Mouse (Mus musculus): ENCODE measurements around the gene Dnaic1. TPM values are rescaled to one million over a fixed set of nuclear protein-coding genes. Genes with fewer than 3 reads are reported as not detected.

Gene Dnaic1
- polyA plus RNA-seq, 1 experiment from 2014 or later = 1.4 TPM

DNA sequence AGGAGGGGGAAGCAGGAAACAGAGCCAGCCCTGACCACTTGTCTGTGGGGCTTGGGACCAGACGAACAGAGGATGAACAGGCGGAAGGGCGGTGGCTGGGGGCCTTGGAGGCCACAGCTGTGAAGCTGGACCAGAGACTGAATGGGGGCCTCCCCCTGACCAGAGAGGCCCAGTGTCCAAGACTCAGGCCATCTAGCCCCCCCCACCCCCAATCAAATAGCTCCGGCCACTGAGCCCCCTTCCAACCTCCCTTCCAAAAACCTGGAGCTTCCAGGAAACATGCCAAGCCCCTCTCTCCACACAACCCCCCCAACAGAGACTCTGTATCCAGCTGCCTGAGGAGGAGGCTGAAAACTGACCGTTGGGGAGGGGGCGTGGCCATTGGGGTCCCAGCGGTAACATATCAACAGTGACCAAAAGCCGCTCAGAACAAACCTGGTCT lies 103.0 kb downstream of the Dnaic1 start:
- H3K27ac ChIP-seq (ENCODE audit: low read depth, low read length) = peak overlapping the region; percentile 78
- peak overlapping the region; percentile 41 for H3K9ac ChIP-seq (ENCODE audit: low read length)
- ATAC-seq (no peak), DNase-seq (ENCODE audit: low spot score) (peak; percentile 51)
- H3K4me1 ChIP-seq (ENCODE audit: control insufficient read depth, insufficient read depth, low read length) = peaks cover 54% of the 10 kb centered on the region
- H3K36me3 ChIP-seq (ENCODE audit: control insufficient read depth, insufficient read depth, low read length) = peaks cover 32% of the 10 kb centered on the region
- 6% methylated on average over 8 of the region's 8 CpGs for WGBS
- no peaks in the 10 kb centered on the region for H3K9me3 ChIP-seq (replicated peaks; ENCODE audit: control insufficient read depth, low read length)
- no peak overlapping the region for H3K4me3 ChIP-seq (ENCODE audit: low read depth, low read length)
- H3K27me3 ChIP-seq (replicated peaks; ENCODE audit: control insufficient read depth, insufficient read depth, low read length) = no peaks in the 10 kb centered on the region
- H3K4me2 ChIP-seq (ENCODE audit: low read length) = peak overlapping the region; percentile 29; the same call in 1 of the 2 replicates

DNA sequence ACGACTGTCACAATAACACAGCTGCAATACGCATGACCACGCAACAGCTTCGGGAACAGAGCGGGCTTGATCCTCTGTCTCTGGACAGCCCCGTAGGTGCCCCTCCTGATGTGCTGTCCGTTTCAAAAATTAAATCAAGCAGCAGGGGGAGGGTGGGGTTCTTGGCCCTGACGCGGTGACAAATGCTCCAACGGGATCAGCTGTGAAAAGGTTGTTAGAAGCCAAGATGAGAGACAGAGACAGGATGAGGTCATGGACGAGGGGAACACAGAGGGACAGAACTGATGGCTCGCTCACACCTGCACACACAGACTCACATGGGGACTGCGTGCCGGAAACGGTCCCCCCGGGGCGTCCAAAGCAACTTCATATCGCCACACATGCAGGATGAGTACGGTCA lies 103.6 kb downstream of the Dnaic1 start:
- peak overlapping the region; percentile 41; the same call in 1 of the 2 replicates for H3K9ac ChIP-seq (ENCODE audit: low read length)
- peaks cover 60% of the 10 kb centered on the region for H3K4me1 ChIP-seq (ENCODE audit: control insufficient read depth, insufficient read depth, low read length)
- no peaks in the 10 kb centered on the region for H3K9me3 ChIP-seq (replicated peaks; ENCODE audit: control insufficient read depth, low read length)
- H3K4me2 ChIP-seq (ENCODE audit: low read length) = no peak overlapping the region; the same call in 1 of the 2 replicates
- H3K4me3 ChIP-seq (ENCODE audit: low read depth, low read length) = no peak overlapping the region
- ATAC-seq (no peak), DNase-seq (ENCODE audit: low spot score) (no peak)
- WGBS = 32% methylated on average over 19 of the region's 19 CpGs
- H3K36me3 ChIP-seq (ENCODE audit: control insufficient read depth, insufficient read depth, low read length) = peaks cover 26% of the 10 kb centered on the region
- no peak overlapping the region for H3K27ac ChIP-seq (ENCODE audit: low read depth, low read length)
- H3K27me3 ChIP-seq (replicated peaks; ENCODE audit: control insufficient read depth, insufficient read depth, low read length) = no peaks in the 10 kb centered on the region

DNA sequence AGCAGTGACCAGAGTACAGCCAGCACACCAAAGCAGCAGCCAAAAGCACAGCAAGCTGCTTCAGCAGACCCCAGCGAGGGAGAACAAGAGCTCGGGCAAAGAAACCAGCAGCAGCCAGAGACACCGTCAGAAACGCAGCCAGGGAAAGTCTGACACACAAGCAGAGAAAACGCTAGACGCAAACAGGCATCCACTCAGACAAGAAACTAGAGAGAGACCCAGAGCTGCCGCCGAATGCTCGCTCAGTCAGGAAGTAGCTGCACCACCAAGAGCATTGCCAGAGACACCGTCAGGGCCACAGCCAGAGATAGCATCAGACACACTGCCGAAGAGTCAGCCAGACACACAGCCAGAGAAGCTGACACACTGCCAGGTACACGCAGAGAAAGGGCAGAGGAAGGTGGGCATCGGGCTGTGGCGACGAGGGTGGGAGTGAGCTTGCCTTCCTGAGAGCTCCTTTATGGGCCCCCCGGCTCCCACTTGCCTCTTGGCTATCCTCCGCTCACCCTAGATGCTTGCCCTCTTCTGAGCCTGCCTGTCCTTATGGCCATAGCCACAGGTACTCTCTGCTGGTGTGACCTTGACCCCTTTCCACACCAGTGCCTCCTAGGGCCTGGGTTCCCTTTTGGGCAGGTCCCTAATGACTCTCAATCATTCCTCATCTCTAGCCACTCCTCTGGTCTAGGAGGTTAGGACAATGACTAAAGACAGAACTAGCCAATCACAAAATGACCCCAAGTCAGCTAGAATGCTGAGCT lies 106.9 kb downstream of the Dnaic1 start:
- peaks cover 11% of the 10 kb centered on the region; the same call in 1 of the 2 replicates for H3K36me3 ChIP-seq (ENCODE audit: control insufficient read depth, insufficient read depth, low read length)
- H3K27me3 ChIP-seq (replicated peaks; ENCODE audit: control insufficient read depth, insufficient read depth, low read length) = no peaks in the 10 kb centered on the region
- DNase-seq (ENCODE audit: low spot score) (peak; percentile 68), ATAC-seq (no peak)
- H3K4me3 ChIP-seq (ENCODE audit: low read depth, low read length) = no peak overlapping the region
- no peaks in the 10 kb centered on the region for H3K9me3 ChIP-seq (replicated peaks; ENCODE audit: control insufficient read depth, low read length)
- H3K4me2 ChIP-seq (ENCODE audit: low read length) = peak overlapping the region; percentile 14; the same call in 1 of the 2 replicates
- H3K27ac ChIP-seq (ENCODE audit: low read depth, low read length) = peak overlapping the region; percentile 70; the same call in 1 of the 2 replicates
- H3K4me1 ChIP-seq (ENCODE audit: control insufficient read depth, insufficient read depth, low read length) = peaks cover 76% of the 10 kb centered on the region
- peak overlapping the region; percentile 22 for H3K9ac ChIP-seq (ENCODE audit: low read length)
- 38% methylated on average over 17 of the region's 17 CpGs for WGBS

DNA sequence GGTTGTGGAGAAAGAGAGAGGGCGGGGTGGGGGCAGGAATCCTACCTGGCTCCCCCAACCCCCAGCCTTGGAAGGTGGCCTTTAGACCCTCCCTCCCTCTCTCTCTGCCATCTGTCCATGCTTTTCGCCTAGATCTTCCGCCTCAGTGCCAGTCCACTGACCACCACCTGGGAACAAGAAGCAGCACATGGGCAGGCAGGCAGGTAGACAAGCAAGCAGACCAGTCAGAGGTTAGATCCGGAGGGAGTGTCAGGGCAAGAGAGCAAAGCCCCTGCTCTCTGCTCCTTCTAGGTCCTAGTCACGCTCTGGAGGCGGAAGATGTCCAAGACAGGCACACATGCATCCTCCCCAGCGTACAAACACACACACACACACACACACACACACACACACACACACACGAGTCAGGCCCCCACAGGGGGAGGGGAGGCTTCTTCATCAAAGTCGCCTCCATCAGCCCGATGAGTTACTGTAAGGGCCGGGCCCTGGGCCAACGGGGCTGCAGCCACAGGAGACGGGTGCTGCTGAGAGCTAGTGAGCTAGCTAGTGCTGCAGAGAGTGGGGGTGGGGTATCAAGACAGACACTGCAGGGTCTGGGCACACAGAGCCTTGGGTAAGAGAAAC lies 107.5 kb downstream of the Dnaic1 start:
- WGBS = 30% methylated on average over 13 of the region's 13 CpGs
- Histone ChIP-seq H3K4me2 (ENCODE audit: low read length) (peak overlapping the region; percentile 14; the same call in 1 of the 2 replicates), H3K36me3 (ENCODE audit: control insufficient read depth, insufficient read depth, low read length) (peaks cover 11% of the 10 kb centered on the region; the same call in 1 of the 2 replicates), H3K9ac (ENCODE audit: low read length) (peak overlapping the region; percentile 47), H3K27me3 (replicated peaks; ENCODE audit: control insufficient read depth, insufficient read depth, low read length) (no peaks in the 10 kb centered on the region), H3K4me3 (ENCODE audit: low read depth, low read length) (no peak overlapping the region), H3K9me3 (replicated peaks; ENCODE audit: control insufficient read depth, low read length) (no peaks in the 10 kb centered on the region), H3K27ac (ENCODE audit: low read depth, low read length) (peak overlapping the region; percentile 70; the same call in 1 of the 2 replicates), H3K4me1 (ENCODE audit: control insufficient read depth, insufficient read depth, low read length) (peaks cover 73% of the 10 kb centered on the region)
- ATAC-seq (peak; percentile 63), DNase-seq (ENCODE audit: low spot score) (peak; percentile 85)

DNA sequence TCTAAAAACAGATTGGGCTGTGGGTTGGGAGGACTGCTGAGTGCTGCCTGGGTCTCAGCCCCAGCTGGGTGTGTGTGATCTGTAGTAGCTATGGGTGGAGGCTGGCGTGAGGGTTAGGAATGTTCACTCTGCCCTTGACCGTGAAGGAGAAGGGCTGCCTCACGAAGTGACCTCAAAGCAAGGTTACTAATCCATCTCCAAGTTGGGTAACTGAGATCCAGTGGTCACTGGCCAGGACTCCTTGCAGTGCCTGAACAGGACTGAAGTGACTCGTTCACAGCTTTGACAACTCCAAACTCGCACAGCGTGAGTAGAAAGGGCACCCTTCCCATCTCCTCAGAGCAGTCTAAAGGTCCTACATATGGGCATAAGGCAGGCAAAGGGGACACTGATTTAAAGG lies 109.3 kb downstream of the Dnaic1 start:
- H3K9ac ChIP-seq (ENCODE audit: low read length) = 0 out of 2 replicates have a peak overlapping the region, but pooled peaks have one; percentile 1
- ATAC-seq (no peak), DNase-seq (ENCODE audit: low spot score) (no peak)
- H3K36me3 ChIP-seq (ENCODE audit: control insufficient read depth, insufficient read depth, low read length) = peaks cover 11% of the 10 kb centered on the region; the same call in 1 of the 2 replicates
- H3K27me3 ChIP-seq (replicated peaks; ENCODE audit: control insufficient read depth, insufficient read depth, low read length) = no peaks in the 10 kb centered on the region
- H3K4me2 ChIP-seq (ENCODE audit: low read length) = no peak overlapping the region
- no peaks in the 10 kb centered on the region for H3K9me3 ChIP-seq (replicated peaks; ENCODE audit: control insufficient read depth, low read length)
- H3K27ac ChIP-seq (ENCODE audit: low read depth, low read length) = peak overlapping the region; percentile 39; the same call in 1 of the 2 replicates
- WGBS = 72% methylated on average over 6 of the region's 6 CpGs
- H3K4me3 ChIP-seq (ENCODE audit: low read depth, low read length) = no peak overlapping the region
- H3K4me1 ChIP-seq (ENCODE audit: control insufficient read depth, insufficient read depth, low read length) = peaks cover 68% of the 10 kb centered on the region

DNA sequence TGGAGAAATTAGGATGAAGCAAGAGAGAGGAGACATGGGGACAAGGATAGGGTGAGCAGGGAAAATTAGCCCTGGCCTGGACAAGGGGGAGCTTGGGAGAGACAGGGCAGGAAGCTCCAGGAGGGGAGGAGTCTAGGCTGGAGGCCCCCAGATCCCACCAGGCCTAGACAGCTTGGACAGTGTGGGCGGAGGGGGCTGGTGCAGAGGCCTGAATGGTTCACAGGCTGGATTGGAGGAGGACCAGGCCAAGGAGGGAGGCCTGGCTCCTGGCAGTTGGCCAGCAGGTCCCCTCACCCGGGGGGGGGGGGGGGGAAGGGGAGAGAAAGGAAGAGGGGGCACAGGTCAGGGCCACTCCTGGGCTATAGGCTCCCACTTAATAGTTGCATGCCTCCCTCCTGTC lies 109.7 kb downstream of the Dnaic1 start:
- Histone ChIP-seq H3K4me1 (ENCODE audit: control insufficient read depth, insufficient read depth, low read length) (peaks cover 68% of the 10 kb centered on the region), H3K9ac (ENCODE audit: low read length) (0 out of 2 replicates have a peak overlapping the region, but pooled peaks have one; percentile 1), H3K9me3 (replicated peaks; ENCODE audit: control insufficient read depth, low read length) (no peaks in the 10 kb centered on the region), H3K4me3 (ENCODE audit: low read depth, low read length) (no peak overlapping the region), H3K27ac (ENCODE audit: low read depth, low read length) (peak overlapping the region; percentile 39; the same call in 1 of the 2 replicates), H3K27me3 (replicated peaks; ENCODE audit: control insufficient read depth, insufficient read depth, low read length) (no peaks in the 10 kb centered on the region), H3K36me3 (ENCODE audit: control insufficient read depth, insufficient read depth, low read length) (peaks cover 11% of the 10 kb centered on the region; the same call in 1 of the 2 replicates), H3K4me2 (ENCODE audit: low read length) (no peak overlapping the region)
- WGBS = 33% methylated on average over 1 of the region's 2 CpGs
- ATAC-seq = no peak
- DNase-seq (ENCODE audit: low spot score) = no peak

DNA sequence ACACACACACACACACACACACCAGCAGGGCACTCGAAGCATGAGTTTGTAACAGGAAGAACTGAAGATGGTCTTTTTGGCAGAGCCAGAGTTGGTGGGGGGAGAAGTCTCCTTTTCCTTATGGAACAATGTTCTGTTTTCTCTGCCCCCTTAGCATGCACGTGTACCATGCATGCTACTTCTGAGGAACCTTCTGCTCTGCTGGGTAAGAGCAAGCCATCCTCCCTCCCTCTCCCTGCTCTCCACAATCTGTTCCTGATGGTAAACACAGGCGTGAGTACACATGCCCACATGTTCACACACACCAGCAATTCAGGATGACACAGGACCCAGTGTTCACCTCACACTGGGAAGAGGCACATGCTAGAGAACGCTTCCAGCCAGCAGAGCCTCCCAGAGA lies 111.6 kb downstream of the Dnaic1 start:
- peaks cover 59% of the 10 kb centered on the region for H3K4me1 ChIP-seq (ENCODE audit: control insufficient read depth, insufficient read depth, low read length)
- DNase-seq (ENCODE audit: low spot score) (peak; percentile 71), ATAC-seq (no peak)
- no peak overlapping the region for H3K4me2 ChIP-seq (ENCODE audit: low read length)
- no peaks in the 10 kb centered on the region for H3K27me3 ChIP-seq (replicated peaks; ENCODE audit: control insufficient read depth, insufficient read depth, low read length)
- no peak overlapping the region for H3K4me3 ChIP-seq (ENCODE audit: low read depth, low read length)
- H3K36me3 ChIP-seq (ENCODE audit: control insufficient read depth, insufficient read depth, low read length) = 0 out of 2 replicates have a peak, but pooled peaks cover 7% of the 10 kb centered on the region
- H3K27ac ChIP-seq (ENCODE audit: low read depth, low read length) = peak overlapping the region; percentile 52; the same call in 1 of the 2 replicates
- H3K9ac ChIP-seq (ENCODE audit: low read length) = no peak overlapping the region
- H3K9me3 ChIP-seq (replicated peaks; ENCODE audit: control insufficient read depth, low read length) = no peaks in the 10 kb centered on the region
- 46% methylated on average over 4 of the region's 4 CpGs for WGBS

DNA sequence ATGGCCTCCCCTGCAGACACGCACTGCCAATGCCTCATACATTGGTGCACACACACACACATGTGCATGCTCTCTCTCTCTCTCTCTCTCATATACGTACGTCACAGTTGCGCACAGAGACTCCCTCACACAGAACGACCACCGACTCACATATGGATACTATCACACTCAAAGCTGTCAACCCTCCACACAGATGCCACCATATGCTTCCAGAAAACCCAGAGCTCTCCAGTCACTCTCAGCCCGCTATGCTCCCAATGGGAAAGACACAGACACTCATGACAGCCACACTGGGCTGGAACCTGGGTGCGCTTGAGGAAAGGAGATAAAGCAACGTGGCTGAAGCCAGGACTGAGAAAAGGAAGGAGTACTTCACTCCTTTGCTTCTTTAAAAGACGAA lies 112.4 kb downstream of the Dnaic1 start:
- Histone ChIP-seq H3K4me2 (ENCODE audit: low read length) (peak overlapping the region; percentile 5; the same call in 1 of the 2 replicates), H3K9me3 (replicated peaks; ENCODE audit: control insufficient read depth, low read length) (no peaks in the 10 kb centered on the region), H3K36me3 (ENCODE audit: control insufficient read depth, insufficient read depth, low read length) (0 out of 2 replicates have a peak, but pooled peaks cover 7% of the 10 kb centered on the region), H3K9ac (ENCODE audit: low read length) (no peak overlapping the region), H3K27ac (ENCODE audit: low read depth, low read length) (peak overlapping the region; percentile 75), H3K4me3 (ENCODE audit: low read depth, low read length) (no peak overlapping the region), H3K4me1 (ENCODE audit: control insufficient read depth, insufficient read depth, low read length) (peaks cover 51% of the 10 kb centered on the region), H3K27me3 (replicated peaks; ENCODE audit: control insufficient read depth, insufficient read depth, low read length) (no peaks in the 10 kb centered on the region)
- DNase-seq (ENCODE audit: low spot score) = peak; percentile 78
- WGBS = 55% methylated on average over 10 of the region's 10 CpGs
- ATAC-seq = peak; percentile 32; the same call in 1 of the 2 replicates
